Mouse (Mus musculus) lung, embryonic 16.5 days (tissue): Measurements from ENCODE around the gene Usp40. TPM values are rescaled to one million over a fixed set of nuclear protein-coding genes. Genes with fewer than 3 reads are reported as not detected.

Experiments used
- ATAC-seq: fragments of 200-750 bp; cut with Nextera tagmentation; 2 replicates; pipeline ENCODE4 v1.8.0; 2017; ENCODE audit warnings: low read depth, mild to moderate bottlenecking, moderate library complexity
- H3K27ac ChIP-seq: fragments of 300-500 bp; sonication (generic); 2 replicates; pipeline ENCODE4 v1.5.1; 2014; ENCODE audit warnings: mild to moderate bottlenecking, control low read depth, low read length
- H3K27me3 ChIP-seq: fragments of 300-500 bp; sonication (generic); 2 replicates; pipeline ENCODE4 v1.6.1; 2014; ENCODE audit warnings: low read depth, low read length, mixed read lengths; ENCODE audit not compliant: control insufficient read depth, insufficient read depth
- H3K36me3 ChIP-seq: fragments of 300-500 bp; sonication (generic); 2 replicates; pipeline ENCODE4 v1.6.1; 2014; ENCODE audit warnings: low read length; ENCODE audit not compliant: control insufficient read depth, insufficient read depth
- H3K4me1 ChIP-seq: fragments of 300-500 bp; sonication (generic); replicated peaks from 2 replicates; pipeline ENCODE4 v1.6.1; 2014; ENCODE audit warnings: low read length, mixed read lengths; ENCODE audit not compliant: control insufficient read depth, insufficient read depth
- H3K4me2 ChIP-seq: fragments of 300-500 bp; sonication (generic); 2 replicates; pipeline ENCODE4 v1.6.1; 2014; ENCODE audit warnings: low read depth, low read length, control low read depth
- H3K4me3 ChIP-seq: fragments of 300-500 bp; sonication (generic); 2 replicates; pipeline ENCODE4 v1.5.1; 2014; ENCODE audit warnings: mild to moderate bottlenecking, low read length, control low read depth
- H3K9ac ChIP-seq: fragments of 300-500 bp; sonication (generic); 2 replicates; pipeline ENCODE4 v1.6.1; 2014; ENCODE audit warnings: low read length, control low read depth
- H3K9me3 ChIP-seq: fragments of 300-500 bp; sonication (generic); 2 replicates; pipeline ENCODE4 v1.6.1; 2016; ENCODE audit warnings: low read length; ENCODE audit not compliant: control insufficient read depth
- WGBS: fragments of 180-500 bp; shearing (Covaris S2); extraction: QIAGEN DNeasy Blood & Tissue Kit; methylation state at CpG from one replicate; pipeline ENCODE4 v1.1.7; 2014; 5-methylcytosine and 5-hydroxymethylcytosine counted together
- polyA plus RNA-seq: library from polyadenylated mRNA; unstranded; fragments of >200 nt; fragmentation: Nextera tagmentation; extraction: Ambion mirVana; gene quantifications from 2 replicates; pipeline ENCODE4 v1.2.1, GENCODE M21; 2015

Usp40 gene
- polyA plus RNA-seq, 1 experiment from 2014 or later: 35.4 TPM

DNA sequence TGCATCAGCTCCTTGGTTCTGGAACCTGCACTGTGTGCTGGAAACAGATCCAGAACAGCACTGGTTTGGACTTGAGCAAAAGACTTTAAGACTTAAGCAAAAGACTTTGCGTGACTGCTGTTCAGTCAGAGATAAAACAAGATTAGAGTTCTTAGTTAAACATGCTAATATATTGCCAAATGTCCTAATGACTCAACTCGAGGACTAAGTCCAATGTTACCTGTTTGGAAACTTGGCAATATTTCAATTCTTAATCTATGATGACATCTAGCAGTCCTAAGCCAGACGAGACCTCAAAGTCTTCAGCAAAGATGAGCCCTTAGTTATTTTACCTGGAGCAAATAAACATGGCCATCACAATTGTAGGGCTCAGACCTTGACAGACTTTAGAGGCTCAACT, 5.4 kb upstream of the Usp40 start:
- Histone ChIP-seq H3K27me3 (no peaks in the 10 kb centered on the region), H3K27ac (no peak overlapping the region), H3K4me3 (no peak overlapping the region), H3K4me1 (peaks cover 3% of the 10 kb centered on the region; the same call in 1 of the 2 replicates), H3K36me3 (no peaks in the 10 kb centered on the region), H3K4me2 (no peak overlapping the region), H3K9ac (no peak overlapping the region), H3K9me3 (no peaks in the 10 kb centered on the region)
- ATAC-seq: no peak
- WGBS: 58% methylated on average over 3 of the region's 3 CpGs

DNA sequence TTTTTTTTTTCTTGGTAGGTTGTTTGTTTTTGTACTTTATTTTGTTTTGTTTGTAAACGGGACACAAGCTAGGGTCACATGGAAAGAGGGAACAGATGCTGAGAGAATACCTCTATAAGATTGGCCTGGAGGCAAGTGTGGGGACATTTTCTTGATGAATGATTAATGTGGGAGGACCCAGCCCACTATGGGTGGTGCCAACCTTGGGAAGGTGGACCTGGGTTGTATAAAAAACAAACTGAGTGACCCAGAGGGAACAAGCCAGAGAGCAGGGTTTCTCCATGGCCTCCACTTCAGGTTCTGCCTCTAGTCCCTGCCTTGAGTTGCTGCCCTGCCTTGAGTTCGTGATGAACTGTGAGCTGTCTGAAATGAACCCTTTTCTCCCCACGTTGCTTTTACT, 1.2 kb upstream of the Usp40 start:
- Histone ChIP-seq H3K4me3 (no peak overlapping the region), H3K9ac (no peak overlapping the region), H3K9me3 (no peaks in the 10 kb centered on the region), H3K4me2 (no peak overlapping the region), H3K27me3 (no peaks in the 10 kb centered on the region), H3K4me1 (peaks cover 7% of the 10 kb centered on the region; the same call in 1 of the 2 replicates), H3K27ac (no peak overlapping the region), H3K36me3 (peaks cover 6% of the 10 kb centered on the region; the same call in 1 of the 2 replicates)
- no peak for ATAC-seq
- WGBS: 56% methylated on average over 3 of the region's 3 CpGs

DNA sequence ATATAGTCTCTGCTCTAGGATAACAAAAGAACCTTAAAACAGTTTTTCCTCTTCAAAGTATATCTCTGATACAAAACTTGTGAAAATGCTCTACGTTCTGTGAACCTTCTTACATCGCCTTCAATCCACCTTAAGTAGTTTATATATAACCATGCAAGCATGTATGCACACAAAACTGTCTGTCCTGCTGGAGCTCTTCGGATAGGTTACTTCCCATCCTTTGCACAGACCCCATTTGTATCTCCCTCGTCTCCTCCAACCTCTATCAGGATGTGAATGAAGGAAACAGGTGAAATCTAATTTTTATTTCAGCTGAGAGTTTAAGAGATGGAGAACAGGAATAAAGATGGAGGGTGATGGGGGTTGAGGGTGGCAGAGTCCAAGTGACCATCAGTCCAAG, 384 bp upstream of the Usp40 start:
- WGBS: 36% methylated on average over 4 of the region's 4 CpGs
- ATAC-seq: no peak
- peaks cover 9% of the 10 kb centered on the region for H3K36me3 ChIP-seq
- H3K9ac ChIP-seq: peak overlapping the region; percentile 86
- peaks cover 7% of the 10 kb centered on the region; the same call in 1 of the 2 replicates for H3K4me1 ChIP-seq
- no peak overlapping the region for H3K27ac ChIP-seq
- no peaks in the 10 kb centered on the region for H3K27me3 ChIP-seq
- peak overlapping the region; percentile 61 for H3K4me2 ChIP-seq
- no peaks in the 10 kb centered on the region for H3K9me3 ChIP-seq
- peak overlapping the region; percentile 60 for H3K4me3 ChIP-seq

DNA sequence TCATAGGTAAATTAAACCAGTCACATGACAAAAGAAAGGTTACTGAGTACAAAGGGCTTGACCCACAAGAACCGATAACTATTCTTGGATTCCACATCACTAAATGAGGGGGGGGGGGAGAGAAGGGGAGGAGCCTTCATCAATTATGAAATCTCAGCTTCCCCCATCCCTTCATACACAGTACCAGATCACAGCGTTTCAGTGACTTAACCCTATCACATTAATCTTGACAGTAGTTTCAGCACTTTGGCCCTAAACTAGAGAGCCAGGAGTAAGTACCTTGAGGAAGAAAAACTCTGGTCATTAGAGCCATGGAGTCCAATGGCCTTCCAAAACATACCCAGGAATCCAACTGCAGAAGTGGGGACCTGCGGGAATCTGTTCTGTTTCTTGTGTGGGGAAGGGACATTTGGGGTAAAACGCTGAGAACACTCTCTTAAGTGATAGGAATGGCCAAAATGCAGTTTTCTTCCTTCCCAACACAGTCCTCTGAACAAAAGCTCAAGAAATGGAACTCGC, 600 bp downstream of the Usp40 start:
- Histone ChIP-seq H3K27me3 (no peaks in the 10 kb centered on the region), H3K27ac (peak overlapping the region; percentile 73), H3K4me1 (peaks cover 7% of the 10 kb centered on the region; the same call in 1 of the 2 replicates), H3K9ac (peak overlapping the region; percentile 86), H3K9me3 (no peaks in the 10 kb centered on the region), H3K4me3 (peak overlapping the region; percentile 60), H3K36me3 (peaks cover 13% of the 10 kb centered on the region), H3K4me2 (peak overlapping the region; percentile 61)
- ATAC-seq: peak; percentile 60
- whole genome bisulfite sequencing: 1% methylated on average over 5 of the region's 5 CpGs

GRCm38 (mm10) chr1:87992716-87993115, 15.6 kb downstream of the Usp40 start:
- no peaks in the 10 kb centered on the region for H3K4me1 ChIP-seq
- ATAC-seq: no peak
- H3K9me3 ChIP-seq: no peaks in the 10 kb centered on the region
- no peak overlapping the region for H3K9ac ChIP-seq
- no peak overlapping the region for H3K27ac ChIP-seq
- WGBS: 93% methylated on average over 2 of the region's 2 CpGs
- peaks cover 41% of the 10 kb centered on the region for H3K36me3 ChIP-seq
- H3K4me3 ChIP-seq: no peak overlapping the region
- H3K4me2 ChIP-seq: no peak overlapping the region
- no peaks in the 10 kb centered on the region for H3K27me3 ChIP-seq

DNA sequence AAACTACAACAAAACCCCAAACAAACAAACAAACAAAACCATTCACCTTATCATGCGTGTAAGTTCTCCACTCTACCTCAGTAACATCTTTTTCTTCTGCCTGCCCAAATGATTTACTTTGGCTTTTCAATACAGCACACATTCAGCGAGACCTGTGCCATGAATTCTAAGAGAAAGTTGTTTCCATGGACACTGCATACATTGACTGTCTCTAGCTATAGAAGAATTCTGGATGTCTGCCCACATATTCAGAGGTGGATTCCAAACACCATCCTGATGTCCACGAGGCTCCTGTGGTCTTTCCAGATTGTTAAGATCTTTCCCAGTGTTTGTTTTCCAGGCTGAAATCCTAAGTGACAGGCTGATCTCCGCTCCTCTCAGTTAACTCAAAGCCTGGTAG, 26.1 kb downstream of the Usp40 start:
- peaks cover 44% of the 10 kb centered on the region for H3K36me3 ChIP-seq
- H3K4me3 ChIP-seq: no peak overlapping the region
- ATAC-seq: no peak
- no peak overlapping the region for H3K27ac ChIP-seq
- no peak overlapping the region for H3K9ac ChIP-seq
- no peaks in the 10 kb centered on the region for H3K27me3 ChIP-seq
- no peaks in the 10 kb centered on the region for H3K4me1 ChIP-seq
- H3K4me2 ChIP-seq: no peak overlapping the region
- no peaks in the 10 kb centered on the region for H3K9me3 ChIP-seq
- 77% methylated on average over 4 of the region's 4 CpGs for WGBS

- Histone ChIP-seq H3K36me3 (peaks cover 15% of the 10 kb centered on the region), H3K4me2 (no peak overlapping the region), H3K4me3 (no peak overlapping the region), H3K27me3 (no peaks in the 10 kb centered on the region), H3K9me3 (no peaks in the 10 kb centered on the region), H3K27ac (no peak overlapping the region), H3K9ac (no peak overlapping the region), H3K4me1 (no peaks in the 10 kb centered on the region)
- no peak for ATAC-seq
- WGBS: 81% methylated on average over 4 of the region's 4 CpGs
Observed at GRCm38 (mm10) chr1:87970381-87970780, 38.0 kb downstream of the Usp40 start.

- no peak overlapping the region for H3K4me3 ChIP-seq
Observed at GRCm38 (mm10) chr1:87961459-87962167, 46.7 kb downstream of the Usp40 start.

GRCm38 (mm10) chr1:87960752-87961151, 47.6 kb downstream of the Usp40 start:
- Histone ChIP-seq H3K9ac (no peak overlapping the region), H3K27ac (no peak overlapping the region), H3K4me1 (no peaks in the 10 kb centered on the region), H3K27me3 (no peaks in the 10 kb centered on the region), H3K36me3 (peaks cover 29% of the 10 kb centered on the region), H3K9me3 (no peaks in the 10 kb centered on the region), H3K4me2 (no peak overlapping the region), H3K4me3 (no peak overlapping the region)
- ATAC-seq: no peak
- WGBS: 88% methylated on average over 4 of the region's 4 CpGs

More at GRCm38 (mm10) chr1:87961459-87962167, 46.7 kb downstream of the Usp40 start:
- H3K4me1 ChIP-seq: no peaks in the 10 kb centered on the region
- no peak for ATAC-seq
- H3K27ac ChIP-seq: no peak overlapping the region
- H3K4me2 ChIP-seq: no peak overlapping the region
- H3K27me3 ChIP-seq: no peaks in the 10 kb centered on the region
- H3K9ac ChIP-seq: no peak overlapping the region
- no peaks in the 10 kb centered on the region for H3K9me3 ChIP-seq
- WGBS: 61% methylated on average over 2 of the region's 2 CpGs
- H3K36me3 ChIP-seq: peaks cover 21% of the 10 kb centered on the region
